Mouse (Mus musculus): ENCODE measurements around the gene Msh5.
"Not testable (repeated sequence)": the region's sequence is repeated elsewhere in the genome, so short reads cannot be mapped to it uniquely, and the experiment has no call there.

The Msh5 gene

DNA sequence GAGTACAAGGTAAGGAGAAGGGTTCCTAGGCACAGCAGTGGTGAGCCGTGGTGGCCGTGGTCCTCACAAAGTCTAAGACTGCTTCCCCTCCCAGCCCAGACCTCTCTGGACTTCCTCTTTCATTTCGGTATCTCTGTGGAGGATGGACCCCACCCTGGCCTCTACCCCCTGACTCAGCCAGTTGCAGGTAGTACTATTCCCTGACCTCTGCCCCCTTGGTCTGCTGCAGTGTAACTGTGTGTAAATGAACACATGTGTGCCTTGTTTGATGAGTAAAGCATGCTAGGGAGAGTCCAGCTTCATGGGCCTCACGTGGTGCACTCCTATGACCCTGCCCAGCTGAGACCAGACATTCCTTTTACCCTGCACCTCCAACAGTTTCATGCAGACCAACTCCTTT is 22.8 kb downstream of the Msh5 start:
- DNase-seq (ENCODE audit: low spot score): no peak

DNA sequence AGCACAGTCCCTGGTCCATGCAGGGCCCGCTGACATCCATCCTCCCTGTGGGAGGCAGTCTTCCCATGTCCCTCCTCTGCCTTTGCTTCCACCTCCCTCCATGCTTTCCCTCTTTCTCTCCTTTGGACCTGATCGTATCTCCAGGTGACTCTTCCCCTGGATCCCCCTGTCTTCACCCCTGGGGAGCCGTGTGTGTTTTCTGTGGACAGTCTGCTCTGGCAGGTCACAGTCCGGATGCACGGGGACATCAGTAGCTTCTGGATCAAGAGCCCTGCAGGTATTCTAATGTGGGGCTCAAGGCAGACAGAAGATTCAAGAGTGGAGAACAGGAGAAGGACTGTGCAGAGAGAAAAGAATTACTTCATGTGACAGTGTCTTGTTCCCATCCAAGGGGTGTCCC is 23.3 kb downstream of the Msh5 start:
- DNase-seq (ENCODE audit: low spot score): no peak

DNA sequence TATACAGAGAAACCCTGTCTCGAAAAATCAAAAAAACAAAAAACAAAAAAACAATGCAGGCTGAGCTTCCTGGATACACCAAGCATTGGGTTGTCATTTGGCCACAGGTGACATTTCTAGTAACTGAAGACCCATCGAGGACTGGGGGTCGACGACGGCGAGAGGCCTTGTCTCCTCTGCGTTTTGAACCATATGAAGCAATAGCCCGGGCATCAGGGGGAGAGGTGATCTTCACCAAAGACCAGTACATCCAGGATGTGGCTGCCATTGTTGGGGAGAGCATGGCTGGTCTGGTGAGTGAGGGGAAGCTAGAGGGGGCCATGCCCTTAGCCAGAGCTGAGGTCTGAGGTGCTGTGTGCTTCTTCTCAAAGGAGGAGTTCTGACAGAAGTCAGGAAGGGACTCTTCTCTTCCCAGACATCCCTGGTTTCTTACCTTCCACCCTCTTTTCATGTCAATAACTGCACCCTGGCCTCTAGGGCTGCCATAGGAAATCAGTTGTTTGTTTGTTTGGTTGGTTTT is 23.9 kb downstream of the Msh5 start:
- DNase-seq (ENCODE audit: low spot score): no peak

DNA sequence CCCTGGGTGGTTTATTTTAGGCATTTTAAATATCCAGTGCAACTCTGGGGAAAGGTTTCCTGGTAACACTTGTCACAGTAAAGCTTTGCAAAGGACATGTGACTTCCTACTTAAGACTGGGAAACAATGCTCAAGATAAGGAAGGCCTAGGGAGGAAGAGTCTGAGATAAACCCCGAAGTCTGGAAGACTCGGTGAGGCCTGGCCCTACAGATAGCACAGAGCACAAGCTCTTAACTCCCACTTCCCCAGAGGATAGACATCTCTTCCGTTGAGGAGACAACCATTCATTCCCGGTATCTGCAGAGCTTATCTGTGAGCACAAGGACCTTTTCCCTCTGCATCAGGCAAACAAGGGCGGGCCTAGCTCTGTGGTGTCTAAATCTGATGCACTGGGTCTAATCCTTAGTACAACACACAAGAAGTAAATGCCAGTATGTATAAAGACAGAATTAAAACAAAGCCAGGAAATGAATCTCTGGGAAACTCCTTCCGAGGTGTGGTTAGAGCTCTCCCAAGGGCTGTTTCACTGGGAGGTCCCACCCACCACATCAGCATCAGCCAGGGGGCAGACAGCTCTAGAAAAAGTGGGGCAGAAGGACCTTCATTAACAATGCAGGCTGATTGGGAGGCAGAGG is 24.6 kb downstream of the Msh5 start:
- peak; percentile 68 for DNase-seq (ENCODE audit: low spot score)

- DNase-seq (ENCODE audit: low spot score): peak; percentile 85
Observed at GRCm38 (mm10) chr17:35021163-35021808, 25.3 kb downstream of the Msh5 start.

DNA sequence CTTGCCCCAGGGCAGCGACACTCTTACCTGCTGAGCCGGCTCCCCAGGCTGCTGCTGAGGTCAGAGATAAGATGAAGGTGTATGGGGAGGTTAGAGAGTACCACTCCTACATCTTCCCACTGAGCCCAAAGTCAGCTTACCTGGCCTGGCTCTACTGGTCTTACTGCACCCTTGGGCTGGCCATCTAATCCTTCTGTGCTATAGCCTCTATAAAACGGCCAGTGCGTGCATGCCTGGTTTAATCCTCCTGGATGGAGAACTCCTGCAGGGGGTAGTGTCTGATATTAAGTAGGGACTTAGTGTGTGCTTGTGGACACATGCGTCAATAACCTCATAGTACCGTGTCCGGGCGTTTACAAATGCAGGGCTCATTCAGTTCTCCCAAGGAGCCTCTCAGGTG is 26.0 kb downstream of the Msh5 start:
- DNase-seq (ENCODE audit: low spot score): no peak

- DNase-seq (ENCODE audit: low spot score): no peak
Observed at GRCm38 (mm10) chr17:35019894-35020293, 26.7 kb downstream of the Msh5 start.

GRCm38 (mm10) chr17:35018171-35018570 is 28.4 kb downstream of the Msh5 start:
- no peak for DNase-seq (ENCODE audit: low spot score)

DNA sequence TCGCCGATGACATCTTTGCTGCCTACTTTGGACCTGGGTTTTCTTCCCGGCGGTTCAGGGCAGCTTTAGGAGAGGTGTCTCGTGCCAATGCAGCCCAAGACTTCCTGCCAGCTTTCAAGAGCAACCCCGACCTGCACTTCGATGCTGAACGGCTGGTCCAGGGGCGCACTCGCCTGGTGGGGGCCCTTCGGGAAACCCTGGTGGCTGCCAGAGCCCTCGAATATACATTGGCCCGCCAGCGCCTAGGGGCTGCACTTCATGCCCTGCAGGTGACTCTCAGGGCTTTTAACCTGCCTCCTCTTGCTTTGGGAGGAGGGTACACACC is 28.9 kb downstream of the Msh5 start:
- no peak for DNase-seq (ENCODE audit: low spot score)

GRCm38 (mm10) chr17:35016791-35017705 is 29.5 kb downstream of the Msh5 start:
- DNase-seq (ENCODE audit: low spot score): no peak

GRCm38 (mm10) chr17:35016376-35016775 is 30.2 kb downstream of the Msh5 start, which contains the start of gene Vwa7:
Gene Vwa7, plus strand, starts transcription at chr17:35016579.
- no peak for DNase-seq (ENCODE audit: low spot score)

DNA sequence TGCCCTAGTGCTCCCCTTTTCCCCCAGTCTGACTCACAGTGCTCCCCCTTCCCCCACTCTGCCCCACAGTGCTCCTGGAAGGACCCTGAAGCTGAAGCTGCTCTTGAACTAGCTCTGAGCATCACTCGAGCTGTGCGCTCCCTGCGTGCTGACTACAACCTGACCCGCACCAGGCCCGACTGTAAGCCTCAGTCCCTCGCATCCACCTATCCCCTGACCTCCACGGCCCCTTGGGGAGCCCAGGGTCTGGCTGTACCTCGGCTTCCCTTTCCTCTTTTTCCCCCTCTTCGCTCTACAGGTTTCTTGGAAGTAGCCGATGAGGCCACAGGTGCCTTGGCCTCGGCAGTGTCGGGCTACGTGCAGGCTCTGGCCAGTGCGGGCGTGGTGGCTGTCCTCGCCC is 31.2 kb downstream of the Msh5 start:
- DNase-seq (ENCODE audit: low spot score): no peak

- DNase-seq (ENCODE audit: low spot score): no peak
Observed at GRCm38 (mm10) chr17:35013221-35013620, 33.3 kb downstream of the Msh5 start.

- no peak for DNase-seq (ENCODE audit: low spot score)
Observed at GRCm38 (mm10) chr17:35012430-35012829, 34.1 kb downstream of the Msh5 start.

GRCm38 (mm10) chr17:35011440-35011839 is 35.1 kb downstream of the Msh5 start:
- no peak for DNase-seq (ENCODE audit: low spot score)

DNA sequence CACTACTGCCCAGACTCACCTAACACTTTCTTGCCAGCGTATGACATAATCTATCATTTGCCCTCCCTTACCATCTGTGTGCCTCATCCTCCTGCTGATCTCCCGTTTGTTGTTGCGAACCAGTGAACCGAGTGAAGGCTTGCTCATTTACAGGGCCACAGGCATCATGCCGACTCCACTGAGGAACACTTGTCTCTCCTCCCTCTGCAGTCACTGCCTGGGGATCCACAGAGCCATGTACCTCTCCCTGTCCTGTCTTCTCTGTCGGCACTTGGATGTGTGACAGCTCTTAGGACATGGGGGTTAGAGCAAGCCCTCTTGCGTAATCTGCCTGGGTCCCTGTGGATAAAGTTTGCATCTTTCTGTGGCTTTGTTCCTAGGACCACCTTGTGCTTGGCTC is 37.0 kb downstream of the Msh5 start:
- DNase-seq (ENCODE audit: low spot score): no peak

DNA sequence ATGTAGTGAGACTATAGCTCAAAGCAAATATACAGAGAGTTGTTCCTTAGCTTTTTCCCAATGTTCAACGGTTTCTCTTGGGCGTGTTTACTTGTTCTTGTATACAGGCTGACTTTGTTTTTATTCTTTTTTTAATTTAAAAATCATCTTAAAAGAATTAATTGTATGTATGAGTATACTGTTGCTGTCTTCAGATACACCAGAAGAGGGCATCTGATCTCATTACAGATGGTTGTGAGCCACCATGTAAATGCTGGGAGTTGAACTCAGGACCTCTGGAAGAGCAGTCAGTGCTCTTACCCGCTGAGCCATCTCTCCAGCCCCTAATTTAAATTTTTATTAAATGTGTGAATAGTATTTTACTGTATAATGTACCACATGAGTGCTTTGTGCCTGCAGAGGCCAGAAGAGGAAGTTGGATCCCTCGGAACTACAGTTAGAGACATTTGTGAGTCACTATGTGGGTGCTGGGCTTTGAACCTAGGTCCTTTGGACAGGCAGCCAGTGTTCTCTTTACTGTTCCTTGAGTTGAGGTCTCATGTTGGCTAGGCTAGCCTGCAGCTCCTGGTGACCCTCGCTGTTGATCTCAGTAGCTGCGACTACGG is 39.1 kb downstream of the Msh5 start:
- no peak for DNase-seq (ENCODE audit: low spot score)

GRCm38 (mm10) chr17:35005902-35006301 is 40.6 kb downstream of the Msh5 start:
- not testable (repeated sequence) for DNase-seq (ENCODE audit: low spot score)

DNA sequence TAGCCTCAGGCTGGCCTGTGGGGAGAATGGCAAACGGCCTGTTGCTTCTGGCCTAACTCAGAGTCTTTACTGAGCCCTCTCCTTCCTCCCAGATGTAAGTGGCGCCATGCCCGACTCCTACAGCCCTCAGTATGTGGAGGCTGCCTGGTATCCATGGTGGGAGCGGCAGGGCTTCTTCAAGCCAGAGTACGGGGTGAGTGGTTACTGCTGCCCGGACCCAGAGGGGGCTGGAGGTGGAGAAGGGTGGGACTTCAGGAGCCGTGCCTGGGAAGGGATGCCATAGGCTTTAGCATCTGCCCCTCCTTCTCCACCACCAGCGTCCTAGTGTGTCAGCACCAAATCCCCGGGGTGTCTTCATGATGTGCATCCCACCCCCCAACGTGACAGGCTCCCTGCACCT is 41.4 kb downstream of the Msh5 start:
- no peak for DNase-seq (ENCODE audit: low spot score)

DNA sequence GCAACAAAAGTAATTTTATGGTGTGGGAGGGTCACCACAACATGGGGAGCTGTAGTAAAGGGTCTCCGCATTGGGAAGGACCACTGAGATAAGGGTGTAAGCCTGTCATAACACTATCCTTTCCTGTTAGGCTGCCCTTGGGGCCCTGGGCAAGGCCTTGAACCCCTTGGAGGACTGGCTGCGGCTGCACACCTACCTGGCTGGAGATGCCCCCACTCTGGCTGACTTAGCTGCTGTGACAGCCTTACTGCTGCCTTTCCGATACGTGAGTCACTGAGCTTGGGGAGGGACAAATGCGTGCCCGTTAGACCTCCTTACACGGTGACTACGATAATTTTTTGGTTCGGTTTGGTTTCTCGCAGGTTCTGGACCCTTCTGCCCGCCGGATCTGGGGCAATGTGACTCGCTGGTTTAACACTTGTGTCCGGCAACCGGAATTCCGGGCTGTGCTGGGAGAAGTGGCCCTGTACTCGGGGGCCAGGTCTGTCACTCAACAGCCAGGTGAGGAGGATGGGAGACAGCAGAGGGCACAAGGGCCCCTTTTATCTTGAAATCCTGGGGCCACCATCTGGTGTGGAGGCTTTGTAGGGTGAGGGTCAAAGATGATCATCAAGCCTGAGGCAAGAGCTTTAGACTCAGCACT is 42.3 kb downstream of the Msh5 start:
- DNase-seq (ENCODE audit: low spot score): no peak

GRCm38 (mm10) chr17:35003022-35003838 is 43.3 kb downstream of the Msh5 start:
- no peak for DNase-seq (ENCODE audit: low spot score)

Data from c-Kit-positive CD71-positive TER-119-positive erythroid progenitor cells, embryonic 14.5 days (primary cell).